Mouse (Mus musculus): ENCODE data around the gene Tatdn2. TPM values are rescaled to one million over a fixed set of nuclear protein-coding genes. Genes with fewer than 3 reads are reported as not detected.
A peak's percentile ranks its signal among the peaks of the same experiment; 100 is the strongest.
"Not testable (repeated sequence)": the region's sequence is repeated elsewhere in the genome, so short reads cannot be mapped to it uniquely, and the experiment has no call there.

Tatdn2 gene
- total RNA-seq, 2 experiments from 2014 or later: 50.4 to 63.2 TPM

DNA sequence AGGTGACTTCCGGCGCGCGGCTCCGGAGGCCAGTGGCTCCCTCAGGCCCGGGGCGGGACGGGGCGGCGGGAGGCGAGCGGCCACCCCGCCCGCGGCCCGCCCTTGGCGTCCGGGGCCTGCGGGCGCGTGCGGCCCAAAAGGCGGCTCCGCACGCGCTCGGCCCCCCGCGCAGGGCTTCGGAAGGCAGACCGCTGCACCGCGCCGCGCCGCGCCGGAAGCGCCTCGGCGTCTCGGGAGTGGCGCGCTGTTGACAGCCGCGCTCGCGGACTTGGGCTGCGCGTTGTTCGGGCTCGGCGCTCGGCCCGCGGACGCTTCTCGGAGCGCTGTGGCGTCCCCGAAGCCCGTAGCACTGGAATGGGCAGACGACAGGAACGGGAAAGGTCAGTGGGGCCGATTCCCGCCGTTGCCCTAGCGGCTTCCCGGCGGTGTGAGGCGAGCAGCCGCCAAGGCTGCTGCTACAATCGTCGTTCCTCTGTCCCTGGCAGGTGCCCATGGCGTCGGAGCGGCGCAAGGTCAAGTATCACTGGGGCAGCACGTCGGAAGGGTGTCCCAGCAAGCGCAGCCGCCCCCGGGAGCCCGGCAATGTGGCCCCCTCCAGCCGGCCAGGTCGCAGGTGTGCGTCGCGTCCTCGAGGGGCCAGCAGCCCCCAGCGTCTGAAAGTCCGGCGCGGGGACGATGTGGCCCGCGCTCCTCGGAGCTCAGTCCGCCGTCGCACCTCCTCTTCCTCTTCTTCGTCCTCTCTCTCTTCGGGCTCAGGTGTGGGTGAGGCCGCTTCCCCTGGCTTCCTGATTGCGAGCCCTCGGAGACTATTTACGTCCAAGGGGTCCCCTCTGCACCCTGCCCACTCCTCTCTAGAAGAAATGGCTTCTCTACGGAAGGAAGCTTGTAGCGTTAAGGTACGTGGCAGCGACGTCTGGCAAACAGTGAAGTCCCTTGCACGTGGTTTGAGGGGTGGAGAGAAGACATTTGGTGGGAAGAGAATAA lies 664 bp downstream of the Tatdn2 start:
- DNase-seq (ENCODE audit: low spot score in 2 of 2): peak; percentile 50

GRCm38 (mm10) chr6:113712718-113713117 lies 15.9 kb downstream of the Tatdn2 start:
- no peak for DNase-seq (ENCODE audit: low spot score in 2 of 2)

DNA sequence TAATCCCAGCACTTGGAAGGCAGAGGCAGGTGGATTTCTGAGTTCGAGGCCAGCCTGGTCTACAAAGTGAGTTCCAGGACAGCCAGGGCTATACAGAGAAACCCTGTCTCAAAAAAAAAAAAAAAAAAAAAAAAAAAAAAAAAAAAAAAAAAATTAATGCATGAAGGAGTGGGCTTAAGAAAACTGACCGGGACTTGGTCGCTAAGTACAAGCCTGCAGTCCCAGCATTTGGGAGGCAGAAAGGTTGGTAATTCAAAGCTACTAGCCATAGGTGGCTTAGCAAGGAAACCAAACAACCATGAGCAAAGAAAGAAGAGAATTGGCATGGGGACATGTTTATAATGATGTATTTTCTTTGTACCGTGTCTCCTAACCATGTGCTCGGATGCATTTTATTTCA lies 16.5 kb downstream of the Tatdn2 start:
- DNase-seq (ENCODE audit: low spot score in 2 of 2): not testable (repeated sequence)

- DNase-seq (ENCODE audit: low spot score in 2 of 2): no peak
Measured at GRCm38 (mm10) chr6:113714276-113714675, 17.4 kb downstream of the Tatdn2 start.

GRCm38 (mm10) chr6:113714797-113715196 lies 17.9 kb downstream of the Tatdn2 start:
- DNase-seq (ENCODE audit: low spot score in 2 of 2): no peak

DNA sequence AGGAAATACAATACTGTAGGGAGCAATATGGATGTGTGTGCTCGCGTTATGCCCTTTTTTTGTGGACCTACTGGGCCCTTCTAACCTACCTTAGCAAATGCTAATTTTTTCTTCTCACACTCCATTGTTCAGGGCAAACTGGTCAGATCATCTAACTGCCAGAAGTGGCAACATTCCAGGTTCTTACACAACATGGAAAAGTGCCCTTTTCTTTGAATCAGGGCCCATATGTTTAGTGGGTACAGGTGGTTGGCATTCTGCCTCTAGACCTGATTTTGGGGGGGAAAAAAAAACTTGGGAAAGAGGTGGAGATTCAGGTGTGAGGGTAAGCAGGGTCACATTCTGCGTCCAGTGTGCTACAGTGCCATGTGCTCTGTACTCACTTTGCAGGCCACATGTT lies 20.7 kb downstream of the Tatdn2 start:
- no peak for DNase-seq (ENCODE audit: low spot score in 2 of 2)

DNA sequence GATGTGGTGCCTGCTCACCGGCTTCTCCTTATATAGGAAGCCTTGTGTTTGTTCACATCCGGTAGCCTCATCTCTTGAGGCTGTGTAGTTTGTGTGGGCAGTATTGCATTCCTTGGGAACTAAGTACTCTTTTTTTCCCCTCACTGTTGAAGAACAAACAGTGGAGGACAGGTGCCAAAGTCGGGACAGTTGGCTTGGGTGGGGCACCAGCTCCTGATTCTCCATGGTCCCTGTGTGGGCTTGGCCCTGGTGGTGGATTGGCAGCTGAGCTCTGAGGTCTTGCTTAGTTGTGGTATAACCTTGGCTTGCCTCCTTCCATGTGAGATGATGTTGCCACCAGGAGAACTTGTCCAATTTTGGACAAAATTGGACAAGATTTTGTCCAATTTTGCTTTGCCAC lies 23.0 kb downstream of the Tatdn2 start, which contains the start of gene Ghrl:
Gene Ghrl (minus strand): TSS at position 3 of the 400 bp plus-strand sequence.
- no peak for DNase-seq (ENCODE audit: low spot score in 2 of 2)

- no peak for DNase-seq (ENCODE audit: low spot score in 2 of 2)
Measured at GRCm38 (mm10) chr6:113721061-113721460, 24.2 kb downstream of the Tatdn2 start.

DNA sequence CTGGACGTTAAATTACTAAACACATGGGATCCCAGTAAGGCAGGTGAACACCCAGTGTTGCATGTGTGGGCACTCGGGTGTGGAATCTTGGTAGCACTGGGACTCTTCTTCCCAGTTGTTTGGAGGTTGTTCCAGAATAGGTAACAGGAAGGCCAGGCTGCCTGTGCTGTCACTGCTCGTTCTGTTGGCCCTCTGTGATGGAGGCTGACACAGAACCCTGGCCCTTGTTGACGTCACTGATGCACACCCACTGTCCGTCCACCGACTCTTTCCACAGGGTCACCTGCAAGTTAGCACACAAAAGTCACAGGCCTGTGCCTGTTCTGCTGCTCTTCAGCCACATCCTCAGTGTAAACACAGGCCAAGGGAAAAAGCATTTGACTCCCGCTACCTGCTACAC lies 31.3 kb downstream of the Tatdn2 start:
- no peak for DNase-seq (ENCODE audit: low spot score in 2 of 2)

GRCm38 (mm10) chr6:113731296-113731695 lies 34.4 kb downstream of the Tatdn2 start:
- no peak for DNase-seq (ENCODE audit: low spot score in 2 of 2)

- DNase-seq (ENCODE audit: low spot score in 2 of 2): no peak
Measured at GRCm38 (mm10) chr6:113737318-113738046, 40.6 kb downstream of the Tatdn2 start.

DNA sequence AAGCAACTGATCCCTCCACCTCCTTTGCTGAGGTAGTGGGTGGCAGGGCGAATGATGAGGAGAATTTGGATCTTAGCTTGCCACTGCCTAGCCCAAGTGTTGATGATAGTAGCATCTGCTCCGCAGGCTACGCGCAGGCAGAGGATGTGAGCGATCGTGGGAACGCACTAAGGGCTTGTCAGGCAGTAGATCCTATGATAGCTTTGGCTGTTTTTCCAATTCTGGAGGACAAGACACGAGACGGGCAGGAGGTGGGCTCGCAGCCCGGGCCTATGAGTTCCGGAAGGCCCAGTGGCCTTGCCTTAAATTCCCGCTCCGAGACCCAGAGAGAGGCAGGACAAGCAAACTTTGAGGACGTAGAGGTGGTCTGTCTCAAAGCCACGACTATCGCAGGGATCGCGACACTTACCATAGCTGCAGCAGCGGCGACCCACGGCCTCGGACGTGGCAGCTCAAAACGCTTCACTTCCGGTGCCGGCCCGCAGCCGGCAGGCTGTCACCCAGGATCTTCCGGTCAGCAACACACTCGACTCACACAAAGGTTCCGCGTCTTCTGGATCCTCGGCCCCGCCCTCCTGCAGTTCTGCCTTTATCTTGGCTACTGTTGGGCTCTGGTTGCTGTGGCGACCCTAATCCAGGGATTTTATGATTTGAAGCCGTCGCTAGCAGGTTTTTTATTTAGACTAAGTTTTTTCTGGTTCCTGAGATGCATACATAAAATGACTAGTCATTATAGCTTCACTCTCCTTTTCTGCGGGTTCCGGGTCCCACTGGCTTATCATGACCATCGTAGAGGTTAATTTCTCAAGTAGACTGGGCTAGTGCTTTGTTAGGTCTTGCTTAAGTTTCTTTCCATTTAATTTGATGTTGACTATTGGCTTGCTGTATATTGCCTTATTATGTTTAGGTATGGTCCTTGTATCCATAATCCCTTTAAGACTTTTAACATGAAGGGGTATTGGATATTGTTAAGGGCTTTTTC lies 43.7 kb downstream of the Tatdn2 start, which contains the start of gene Sec13:
Gene Sec13 (minus strand): TSS at position 508 of the 982 bp plus-strand sequence.
- peak; percentile 82 to 92 for DNase-seq (ENCODE audit: low spot score in 2 of 2)

GRCm38 (mm10) chr6:113741425-113741824 lies 44.6 kb downstream of the Tatdn2 start:
- no peak for DNase-seq (ENCODE audit: low spot score in 2 of 2)

GRCm38 (mm10) chr6:113742321-113742720 lies 45.5 kb downstream of the Tatdn2 start:
- DNase-seq (ENCODE audit: low spot score in 2 of 2): no peak

DNA sequence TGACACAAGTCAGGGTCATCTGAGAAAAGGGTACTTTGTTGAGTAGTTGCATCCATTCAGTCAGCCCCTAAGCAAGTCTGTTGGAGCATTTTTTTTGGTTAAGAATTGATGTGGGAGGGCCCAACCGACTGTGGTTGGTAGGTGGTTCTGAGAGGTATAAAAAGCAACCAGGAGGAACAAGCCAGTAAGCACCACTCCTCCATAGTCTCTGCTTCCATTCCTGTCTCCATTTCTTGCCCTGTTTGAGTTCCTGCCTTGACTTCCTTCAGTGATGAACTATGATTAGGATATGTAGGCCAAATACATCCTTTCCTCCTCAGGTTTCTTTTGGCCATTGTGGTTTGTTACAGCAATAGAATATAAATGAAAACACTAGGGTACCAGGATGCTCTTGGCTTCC lies 46.3 kb downstream of the Tatdn2 start:
- no peak for DNase-seq (ENCODE audit: low spot score in 2 of 2)

DNA sequence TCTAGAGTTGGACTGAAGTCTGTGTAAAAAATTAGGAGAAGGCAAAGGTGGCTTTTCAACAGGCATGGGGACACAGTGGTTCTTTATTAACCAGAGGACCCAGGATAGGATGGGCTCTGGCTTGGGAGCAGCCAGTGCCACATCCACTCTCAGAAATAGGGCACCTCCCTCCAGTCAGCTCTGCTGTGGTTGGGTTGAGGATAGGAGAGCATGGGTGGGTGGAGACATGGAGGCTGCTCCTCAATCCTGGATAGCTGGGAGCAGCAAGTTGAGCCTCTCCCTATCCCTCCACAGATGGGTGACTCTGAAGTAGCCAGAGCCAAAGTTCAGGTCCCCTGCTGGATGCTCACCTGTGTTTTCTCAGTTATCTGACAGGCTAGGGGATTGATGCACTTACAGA lies 48.3 kb downstream of the Tatdn2 start:
- no peak for DNase-seq (ENCODE audit: low spot score in 2 of 2)

DNA sequence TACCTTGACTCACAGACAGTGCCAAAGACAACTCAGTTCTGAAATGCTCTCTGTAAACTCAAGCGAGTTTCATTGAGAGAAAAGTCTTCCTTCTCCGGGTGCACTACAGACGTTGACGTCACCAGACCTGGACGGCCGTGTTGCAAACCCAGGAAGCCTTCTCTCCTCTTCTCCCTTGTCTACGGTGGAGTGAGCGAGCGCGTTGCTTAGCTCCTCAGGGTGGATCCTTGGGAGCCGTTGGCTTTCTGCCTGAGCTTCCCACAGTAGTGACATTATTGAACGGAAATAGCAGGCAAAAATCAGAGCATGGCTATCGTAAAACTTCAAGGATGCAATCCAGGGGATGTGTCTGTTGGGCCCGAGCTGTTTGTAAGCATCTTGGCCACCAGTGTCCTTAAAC lies 50.4 kb downstream of the Tatdn2 start:
- no peak for DNase-seq (ENCODE audit: low spot score in 2 of 2)

DNA sequence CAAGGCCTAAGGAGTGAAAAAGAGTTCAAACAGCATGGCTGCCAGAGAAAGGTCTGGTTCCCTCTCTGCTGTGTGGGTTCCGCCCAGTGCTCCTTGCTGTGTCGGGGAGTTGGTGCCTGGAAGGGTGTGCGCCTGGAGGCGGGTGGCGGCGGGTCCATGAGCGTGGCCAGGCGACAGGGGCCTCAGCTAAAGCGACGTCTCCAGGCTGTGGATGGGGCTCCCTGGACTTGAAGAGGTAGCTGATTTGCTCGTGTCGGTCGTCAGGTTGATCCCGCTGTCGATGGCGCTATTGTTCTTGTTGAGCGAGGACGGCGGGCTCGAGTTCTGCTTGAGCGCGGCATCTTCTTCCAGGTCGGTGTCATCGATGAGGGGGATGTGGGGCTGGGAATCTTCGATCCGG lies 51.5 kb downstream of the Tatdn2 start:
- no peak for DNase-seq (ENCODE audit: low spot score in 2 of 2)

GRCm38 (mm10) chr6:113749119-113749685 lies 52.4 kb downstream of the Tatdn2 start:
- DNase-seq (ENCODE audit: low spot score in 2 of 2): no peak

Measured in adrenal gland, adult 18-20 months (tissue).